Mouse (Mus musculus) forebrain, embryonic 14.5 days (tissue): ENCODE measurements around the gene Mob3a. TPM values are rescaled to one million over a fixed set of nuclear protein-coding genes. Genes with fewer than 3 reads are reported as not detected.

Experiments
- ATAC-seq: fragments of 200-750 bp; cut with Nextera tagmentation; 2 replicates; pipeline ENCODE4 v1.8.0; 2017; ENCODE audit warnings: mild to moderate bottlenecking, moderate library complexity
- DNase-seq: peaks from one replicate; pipeline ENCODE4 v3.0.0-alpha.2; 2015; ENCODE audit warnings: low spot score
- H3K27ac ChIP-seq: fragments of 300-500 bp; sonication (generic); 2 replicates; pipeline ENCODE4 v1.5.1; 2014; ENCODE audit warnings: low read depth, mild to moderate bottlenecking, control low read depth, low read length, moderate library complexity
- H3K27me3 ChIP-seq: fragments of 300-500 bp; sonication (generic); replicated peaks from 2 replicates; pipeline ENCODE4 v1.6.1; 2014; ENCODE audit warnings: low read length, control low read depth, mixed read lengths; ENCODE audit not compliant: control insufficient read depth, insufficient read depth
- H3K36me3 ChIP-seq: fragments of 300-500 bp; sonication (generic); 2 replicates; pipeline ENCODE4 v1.6.1; 2014; ENCODE audit warnings: low read length, control low read depth; ENCODE audit not compliant: control insufficient read depth, insufficient read depth
- H3K4me1 ChIP-seq: fragments of 300-500 bp; sonication (generic); 2 replicates; pipeline ENCODE4 v1.6.1; 2014; ENCODE audit warnings: antibody characterized with exemption, low read length, control low read depth; ENCODE audit not compliant: control insufficient read depth, insufficient read depth
- H3K4me2 ChIP-seq: fragments of 300-500 bp; sonication (generic); 2 replicates; pipeline ENCODE4 v1.6.1; 2014; ENCODE audit warnings: mild to moderate bottlenecking, control low read depth, low read length
- H3K4me3 ChIP-seq: fragments of 300-500 bp; sonication (generic); 2 replicates; pipeline ENCODE4 v1.5.1; 2014; ENCODE audit warnings: low read depth, low read length, control low read depth
- H3K9ac ChIP-seq: fragments of 300-500 bp; sonication (generic); 2 replicates; pipeline ENCODE4 v1.6.1; 2014; ENCODE audit warnings: mild to moderate bottlenecking, low read length, control low read depth, moderate library complexity
- H3K9me3 ChIP-seq: fragments of 300-500 bp; sonication (generic); replicated peaks from 2 replicates; pipeline ENCODE4 v1.6.1; 2016; ENCODE audit warnings: low read length, control low read depth, mixed read lengths; ENCODE audit not compliant: control insufficient read depth
- WGBS: fragments of 180-500 bp; shearing (Covaris S2); extraction: QIAGEN DNeasy Blood & Tissue Kit; methylation state at CpG from one replicate; pipeline ENCODE4 v1.1.7; 2014; 5-methylcytosine and 5-hydroxymethylcytosine counted together
- polyA plus RNA-seq: library from polyadenylated mRNA; unstranded; fragments of >200 nt; fragmentation: Nextera tagmentation; extraction: Ambion mirVana; gene quantifications from 2 replicates; pipeline ENCODE4 v1.2.1, GENCODE M21; 2014

Gene Mob3a
- 35.7 and 37.2 TPM in 2 replicates for polyA plus RNA-seq

DNA sequence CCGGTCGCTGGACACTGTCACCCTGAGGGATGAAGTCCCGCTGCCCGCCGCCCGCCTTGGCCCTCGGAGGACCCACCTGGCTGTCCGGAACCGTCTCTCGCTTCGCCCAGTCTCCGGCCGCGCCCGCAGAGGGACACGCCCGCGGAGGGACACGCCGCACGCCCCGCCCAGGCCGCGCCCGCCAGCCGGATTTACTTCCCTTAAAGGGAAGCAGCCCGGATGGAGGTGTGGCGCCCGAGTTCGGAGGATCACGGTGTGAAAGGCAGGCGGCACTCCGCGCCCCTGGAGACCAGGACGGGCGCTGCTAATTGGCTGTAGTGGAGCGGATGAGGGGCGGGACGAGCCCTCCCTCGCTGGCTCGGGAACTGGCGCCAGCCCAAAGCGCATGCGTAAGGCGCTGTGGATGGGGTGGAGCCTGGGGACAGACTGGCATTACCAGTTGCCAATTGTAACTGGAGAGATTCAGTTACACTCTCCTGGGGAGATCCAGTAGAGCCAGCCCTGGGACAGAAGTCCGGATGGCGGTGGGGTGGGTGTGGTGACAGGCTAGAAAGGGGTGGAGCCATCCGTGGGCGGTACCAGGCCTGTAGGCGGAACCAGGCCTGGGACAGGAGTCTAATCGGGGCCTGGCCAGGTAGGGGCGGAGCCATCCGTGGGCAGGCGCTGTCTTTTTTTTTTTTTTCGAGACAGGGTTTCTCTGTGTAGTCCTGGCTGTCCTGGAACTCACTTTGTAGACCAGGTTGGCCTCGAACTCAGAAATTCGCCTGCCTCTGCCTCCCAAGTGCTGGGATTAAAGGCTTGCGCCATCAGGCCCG lies at the start of gene Mob3a, which contains the start of gene Izumo4:
Gene Mob3a (minus strand): TSS at position 257 of the 815 bp plus-strand sequence.
Gene Izumo4 (plus strand): TSS at position 464 of the 815 bp plus-strand sequence.
- peak; percentile 97 for ATAC-seq
- H3K4me1 ChIP-seq, result peaks cover 13% of the 10 kb centered on the region

DNA sequence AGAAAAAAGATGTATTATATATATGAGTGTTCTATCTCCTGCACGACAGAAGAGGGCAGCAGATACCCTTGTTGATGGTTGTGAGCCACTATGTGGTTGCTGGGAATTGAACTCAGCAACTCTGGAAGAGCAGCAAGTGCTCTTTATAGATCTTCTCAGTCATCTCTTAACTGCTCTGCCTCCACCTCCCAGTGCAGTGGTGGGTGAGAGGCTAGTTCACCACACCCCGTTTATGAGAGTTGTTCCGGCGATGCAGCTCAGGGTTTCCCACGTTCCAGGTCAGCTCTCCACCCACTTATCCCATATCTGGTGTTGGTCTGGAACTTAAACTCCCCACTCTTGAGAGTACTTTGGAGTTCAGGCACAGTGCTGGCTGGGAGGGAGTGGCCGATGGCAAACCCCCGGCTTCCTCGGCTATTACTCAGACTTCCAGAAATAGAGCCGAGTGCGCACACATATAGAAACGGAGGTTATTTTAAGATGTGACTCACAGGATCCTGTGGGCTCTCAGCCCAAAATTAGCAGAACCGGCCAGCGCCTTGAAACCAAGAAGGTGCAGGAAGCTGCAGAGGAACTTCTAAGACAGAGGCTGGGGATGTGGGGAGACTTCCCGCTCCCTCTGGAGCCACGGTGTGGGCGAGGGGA lies 49.5 kb upstream of the Mob3a start:
- H3K27ac ChIP-seq, result no peak overlapping the region
- ATAC-seq (no peak), DNase-seq (no peak)
- peak overlapping the region; percentile 31; the same call in 1 of the 2 replicates for H3K4me2 ChIP-seq
- H3K4me1 ChIP-seq, result peaks cover 15% of the 10 kb centered on the region
- no peaks in the 10 kb centered on the region for H3K36me3 ChIP-seq
- H3K27me3 ChIP-seq, result no peaks in the 10 kb centered on the region
- no peak overlapping the region for H3K4me3 ChIP-seq
- WGBS, result 19% methylated on average over 16 of the region's 16 CpGs
- no peak overlapping the region for H3K9ac ChIP-seq
- no peaks in the 10 kb centered on the region for H3K9me3 ChIP-seq

More for the DNA sequence above, at the start of gene Mob3a, which contains the start of gene Izumo4:
- Histone ChIP-seq H3K27ac (peak within 1 kb of the TSS; percentile 84), H3K9me3 (no peaks in the 10 kb centered on the region), H3K27me3 (no peaks in the 10 kb centered on the region), H3K36me3 (peaks cover 16% of the 10 kb centered on the region), H3K9ac (peak within 1 kb of the TSS; percentile 77), H3K4me2 (peak within 1 kb of the TSS; percentile 79), H3K4me3 (peak within 1 kb of the TSS; percentile 69)
- WGBS, result under 1% methylated on average over 57 of the region's 59 CpGs
- peak; percentile 99 for DNase-seq

DNA sequence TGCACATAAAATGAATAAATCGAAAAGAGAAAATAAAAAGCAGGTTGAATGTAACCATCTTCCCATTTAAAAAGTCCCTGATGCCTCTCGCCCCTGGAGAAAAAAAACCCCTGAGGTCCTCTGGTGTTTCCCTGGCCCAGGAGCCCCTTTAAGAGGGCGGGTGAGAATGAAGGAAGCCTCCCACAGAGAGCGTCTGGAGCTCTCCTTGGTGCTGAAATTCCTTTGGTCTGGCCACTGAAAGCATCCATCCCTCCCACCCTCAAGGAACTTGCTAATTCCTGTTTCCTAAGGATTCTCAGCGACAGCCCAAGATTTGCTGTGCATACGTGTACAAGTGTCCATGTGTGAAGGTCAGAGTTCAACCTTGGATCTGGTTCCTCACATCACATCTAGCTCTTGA lies 46.8 kb upstream of the Mob3a start:
- WGBS, result 14% methylated on average over 6 of the region's 6 CpGs
- peaks cover 10% of the 10 kb centered on the region; the same call in 1 of the 2 replicates for H3K4me1 ChIP-seq
- no peaks in the 10 kb centered on the region for H3K9me3 ChIP-seq
- DNase-seq, result peak; percentile 35
- no peak overlapping the region for H3K4me3 ChIP-seq
- no peak overlapping the region for H3K27ac ChIP-seq
- ATAC-seq, result no peak
- no peaks in the 10 kb centered on the region for H3K36me3 ChIP-seq
- no peaks in the 10 kb centered on the region for H3K27me3 ChIP-seq
- no peak overlapping the region for H3K4me2 ChIP-seq
- no peak overlapping the region for H3K9ac ChIP-seq

DNA sequence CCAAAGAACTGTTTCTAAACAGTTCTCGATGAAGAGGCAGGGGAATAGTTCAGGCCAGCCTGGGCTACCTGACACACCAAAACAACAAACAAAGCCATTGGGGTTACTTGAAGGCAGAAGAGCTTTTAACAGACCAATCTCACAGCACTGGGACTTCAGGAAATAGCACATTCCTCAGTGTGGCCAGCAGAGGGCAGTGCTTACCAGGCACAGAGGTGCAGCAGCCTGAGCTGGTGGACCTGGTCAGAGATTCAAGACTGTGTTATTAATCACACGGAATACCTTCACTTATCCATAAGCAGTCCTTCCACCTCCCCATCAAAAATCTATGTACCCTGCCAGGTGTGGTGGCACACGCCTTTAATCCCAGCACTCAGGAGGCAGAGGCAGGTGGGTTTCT lies 45.6 kb upstream of the Mob3a start:
- DNase-seq, result peak; percentile 73
- Histone ChIP-seq H3K27me3 (no peaks in the 10 kb centered on the region), H3K36me3 (no peaks in the 10 kb centered on the region), H3K9me3 (no peaks in the 10 kb centered on the region), H3K4me2 (no peak overlapping the region), H3K27ac (no peak overlapping the region), H3K4me1 (peaks cover 9% of the 10 kb centered on the region; the same call in 1 of the 2 replicates), H3K9ac (no peak overlapping the region), H3K4me3 (no peak overlapping the region)
- 16% methylated on average over 3 of the region's 3 CpGs for WGBS
- ATAC-seq, result no peak

DNA sequence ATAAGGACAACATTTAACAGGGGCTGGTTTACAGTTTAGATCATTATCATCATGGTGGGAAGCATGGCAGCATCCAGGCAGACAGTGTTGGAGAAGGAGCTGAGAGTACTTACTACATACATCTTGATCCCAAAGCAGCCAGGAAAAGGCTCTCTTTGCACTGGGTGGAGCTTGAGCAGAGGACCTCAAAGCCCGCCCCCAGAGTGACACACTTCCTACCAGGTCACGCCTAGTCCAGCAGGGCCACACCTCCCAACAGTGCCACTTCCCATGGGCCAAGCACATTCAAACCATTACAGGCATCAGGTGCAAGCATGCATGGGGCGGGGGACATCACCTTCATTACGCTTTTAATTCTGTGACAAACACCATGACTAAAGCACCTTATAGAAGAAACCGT lies 42.5 kb upstream of the Mob3a start:
- Histone ChIP-seq H3K4me2 (no peak overlapping the region), H3K9me3 (no peaks in the 10 kb centered on the region), H3K4me3 (no peak overlapping the region), H3K27ac (no peak overlapping the region), H3K27me3 (no peaks in the 10 kb centered on the region), H3K36me3 (no peaks in the 10 kb centered on the region), H3K4me1 (peaks cover 14% of the 10 kb centered on the region), H3K9ac (no peak overlapping the region)
- no peak for DNase-seq
- no peak for ATAC-seq
- 42% methylated on average over 5 of the region's 5 CpGs for WGBS

DNA sequence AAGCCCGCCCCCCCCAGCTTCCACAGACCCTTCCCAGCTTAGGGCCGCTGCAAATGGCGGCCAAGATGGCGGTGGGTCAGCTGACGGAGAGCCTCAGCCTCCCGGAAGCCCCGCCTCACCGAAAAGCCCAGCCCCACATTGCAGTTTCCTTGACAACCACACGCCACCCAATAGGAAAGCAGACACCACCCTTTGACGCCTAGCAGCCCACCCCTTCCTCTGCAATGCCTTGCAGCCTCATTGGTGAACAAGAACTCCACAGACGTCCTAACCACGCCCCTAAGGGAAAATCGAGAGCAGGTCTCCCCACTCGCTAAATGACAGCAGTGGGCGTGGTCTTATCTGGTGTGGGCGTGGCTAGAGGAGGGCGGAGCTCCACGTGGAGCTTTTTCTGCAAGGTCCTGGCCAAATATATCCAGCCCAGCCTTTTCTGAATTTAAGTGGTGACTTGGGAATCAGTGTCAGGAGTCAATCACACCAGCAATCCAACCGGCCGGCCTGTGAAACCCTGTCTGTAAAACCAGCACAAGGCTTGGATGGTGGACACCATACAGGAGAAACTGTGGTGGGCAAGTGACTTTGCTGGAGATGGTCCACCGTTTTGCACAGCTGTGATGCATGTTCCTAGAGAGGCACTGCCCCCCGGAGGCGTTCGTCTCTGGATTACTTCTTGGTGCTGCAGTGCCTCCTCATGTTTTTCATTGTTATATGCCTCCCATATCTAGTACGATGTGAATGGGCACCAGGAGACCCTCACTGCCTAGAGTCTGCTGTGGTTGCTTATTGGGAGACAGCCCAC lies 40.6 kb upstream of the Mob3a start, which contains the start of gene Ap3d1:
Gene Ap3d1 (minus strand): TSS at position 85 of the 799 bp plus-strand sequence.
- H3K36me3 ChIP-seq, result 0 out of 2 replicates have a peak, but pooled peaks cover 3% of the 10 kb centered on the region
- H3K4me3 ChIP-seq, result peak within 1 kb of the TSS; percentile 98
- H3K9ac ChIP-seq, result peak within 1 kb of the TSS; percentile 97
- peak within 1 kb of the TSS; percentile 74 for H3K27ac ChIP-seq
- no peaks in the 10 kb centered on the region for H3K9me3 ChIP-seq
- 3% methylated on average over 25 of the region's 25 CpGs for WGBS
- peak within 1 kb of the TSS; percentile 97 for H3K4me2 ChIP-seq
- H3K4me1 ChIP-seq, result peaks cover 18% of the 10 kb centered on the region
- peak; percentile 100 for DNase-seq
- no peaks in the 10 kb centered on the region for H3K27me3 ChIP-seq
- ATAC-seq, result peak; percentile 100

DNA sequence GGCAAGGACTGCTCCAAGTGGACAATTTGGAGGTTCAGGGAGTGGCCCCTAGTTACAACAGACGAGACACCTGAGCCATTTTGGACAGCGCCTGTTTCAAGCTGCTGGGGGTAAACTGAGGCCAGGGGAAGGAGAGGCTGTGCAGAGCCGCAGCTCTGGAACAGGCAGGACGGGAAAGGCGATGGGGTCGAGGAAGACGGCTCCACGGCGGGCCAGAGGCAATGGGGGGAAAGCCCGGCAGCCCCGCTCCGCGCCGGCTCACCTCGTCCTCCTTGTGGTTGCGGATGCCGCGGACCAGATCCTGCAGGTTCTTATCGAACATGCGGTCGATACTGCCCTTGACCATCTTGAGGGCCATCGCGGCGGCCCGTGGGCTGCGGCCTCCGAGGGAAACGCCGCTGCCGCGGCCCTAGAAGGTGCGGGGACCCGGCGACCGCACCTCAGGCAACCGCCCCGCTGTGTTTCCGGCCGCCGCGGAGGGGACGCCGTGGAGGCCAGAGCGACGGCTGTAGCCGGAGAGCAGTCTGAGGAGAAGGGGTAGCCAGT lies 39.9 kb upstream of the Mob3a start:
- Histone ChIP-seq H3K27ac (peak overlapping the region; percentile 74), H3K9me3 (no peaks in the 10 kb centered on the region), H3K9ac (peak overlapping the region; percentile 97), H3K4me1 (peaks cover 18% of the 10 kb centered on the region), H3K4me2 (peak overlapping the region; percentile 97), H3K4me3 (peak overlapping the region; percentile 98), H3K36me3 (0 out of 2 replicates have a peak, but pooled peaks cover 4% of the 10 kb centered on the region), H3K27me3 (no peaks in the 10 kb centered on the region)
- WGBS, result under 1% methylated on average over 43 of the region's 46 CpGs
- DNase-seq, result no peak
- ATAC-seq, result peak; percentile 16

DNA sequence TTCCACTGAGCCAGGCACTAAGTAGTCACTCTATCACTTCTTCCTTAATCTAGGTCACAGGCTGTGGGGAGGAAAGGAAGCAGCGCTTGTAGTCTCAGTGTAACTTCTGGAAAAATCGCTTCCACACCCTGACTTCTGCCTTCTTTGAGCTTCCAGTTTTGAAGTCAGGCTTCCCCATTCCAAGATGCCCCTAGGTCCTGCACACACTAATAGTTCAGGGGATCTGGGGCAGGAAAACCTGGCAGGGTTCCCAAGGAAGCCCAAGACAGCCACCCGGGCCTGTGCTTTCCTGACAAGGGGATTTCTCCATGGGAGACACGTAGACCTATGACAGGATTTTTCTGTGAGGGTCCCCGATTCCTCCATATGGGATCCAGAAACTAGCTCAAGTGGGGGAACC lies 39.4 kb upstream of the Mob3a start:
- no peak overlapping the region for H3K27ac ChIP-seq
- H3K4me1 ChIP-seq, result peaks cover 18% of the 10 kb centered on the region
- H3K36me3 ChIP-seq, result 0 out of 2 replicates have a peak, but pooled peaks cover 7% of the 10 kb centered on the region
- H3K27me3 ChIP-seq, result no peaks in the 10 kb centered on the region
- peak overlapping the region; percentile 97 for H3K4me2 ChIP-seq
- no peaks in the 10 kb centered on the region for H3K9me3 ChIP-seq
- peak overlapping the region; percentile 97 for H3K9ac ChIP-seq
- ATAC-seq (no peak), DNase-seq (no peak)
- WGBS, result 44% methylated on average over 5 of the region's 5 CpGs
- peak overlapping the region; percentile 98 for H3K4me3 ChIP-seq
